Mouse (Mus musculus) liver, embryonic 13.5 days (tissue): ENCODE measurements around the gene Osbpl10. TPM values are rescaled to one million over a fixed set of nuclear protein-coding genes. Genes with fewer than 3 reads are reported as not detected.

Experiments
- ATAC-seq: fragments of 200-750 bp; cut with Nextera tagmentation; 2 replicates; pipeline ENCODE4 v1.8.0; 2017; ENCODE audit warnings: low read depth, mild to moderate bottlenecking, moderate number of reproducible peaks, moderate library complexity
- DNase-seq: peaks from one replicate; pipeline ENCODE4 v3.0.0; 2022
- H3K27ac ChIP-seq: fragments of 300-500 bp; sonication (generic); 2 replicates; pipeline ENCODE4 v1.5.1; 2015; ENCODE audit warnings: moderate library complexity, mild to moderate bottlenecking, inconsistent platforms
- H3K27me3 ChIP-seq: fragments of 300-500 bp; sonication (generic); 2 replicates; pipeline ENCODE4 v1.6.1; 2015; ENCODE audit warnings: mild to moderate bottlenecking, inconsistent platforms
- H3K36me3 ChIP-seq: fragments of 300-500 bp; sonication (generic); 2 replicates; pipeline ENCODE4 v1.6.1; 2015; ENCODE audit warnings: mild to moderate bottlenecking, inconsistent platforms
- H3K4me1 ChIP-seq: fragments of 300-500 bp; sonication (generic); replicated peaks from 2 replicates; pipeline ENCODE4 v1.6.1; 2015; ENCODE audit warnings: inconsistent platforms
- H3K4me2 ChIP-seq: fragments of 300-500 bp; sonication (generic); 2 replicates; pipeline ENCODE4 v1.6.1; 2015; ENCODE audit warnings: inconsistent platforms, mild to moderate bottlenecking, moderate library complexity
- H3K4me3 ChIP-seq: fragments of 300-500 bp; sonication (generic); replicated peaks from 2 replicates; pipeline ENCODE4 v1.5.1; 2015; ENCODE audit warnings: mild to moderate bottlenecking, inconsistent platforms
- H3K9ac ChIP-seq: fragments of 300-500 bp; sonication (generic); 2 replicates; pipeline ENCODE4 v1.6.1; 2015; ENCODE audit warnings: mild to moderate bottlenecking, inconsistent platforms
- H3K9me3 ChIP-seq: fragments of 300-500 bp; sonication (generic); replicated peaks from 2 replicates; pipeline ENCODE4 v1.6.1; 2016; ENCODE audit warnings: inconsistent platforms
- WGBS: fragments of 180-500 bp; shearing (Covaris S2); methylation state at CpG from one replicate; pipeline ENCODE4 v1.1.7; 2015; ENCODE audit not compliant: insufficient replicate concordance; 5-methylcytosine and 5-hydroxymethylcytosine counted together
- polyA plus RNA-seq: library from polyadenylated mRNA; unstranded; fragments of >200 nt; fragmentation: Nextera tagmentation; extraction: Ambion mirVana; gene quantifications from 2 replicates; pipeline ENCODE4 v1.2.1, GENCODE M21; 2015

Gene Osbpl10
- polyA plus RNA-seq, 1 experiment from 2014 or later: 0.32 TPM

GRCm38 (mm10) chr9:115049981-115050720 lies 71.8 kb downstream of the Osbpl10 start:
- Histone ChIP-seq H3K36me3 (no peaks in the 10 kb centered on the region), H3K4me1 (no peaks in the 10 kb centered on the region), H3K27me3 (no peaks in the 10 kb centered on the region), H3K4me2 (no peak overlapping the region), H3K27ac (no peak overlapping the region), H3K9me3 (no peaks in the 10 kb centered on the region), H3K9ac (no peak overlapping the region), H3K4me3 (no peak overlapping the region)
- WGBS: 62% methylated on average over 13 of the region's 13 CpGs
- DNase-seq (no peak), ATAC-seq (no peak)

- DNase-seq (no peak), ATAC-seq (no peak)
- Histone ChIP-seq H3K27ac (no peak overlapping the region), H3K36me3 (no peaks in the 10 kb centered on the region), H3K4me3 (no peak overlapping the region), H3K9ac (no peak overlapping the region), H3K4me1 (no peaks in the 10 kb centered on the region), H3K27me3 (no peaks in the 10 kb centered on the region), H3K9me3 (no peaks in the 10 kb centered on the region), H3K4me2 (no peak overlapping the region)
- 66% methylated on average over 3 of the region's 3 CpGs for WGBS
Observed at GRCm38 (mm10) chr9:115051976-115052375, 73.6 kb downstream of the Osbpl10 start.

- H3K27ac ChIP-seq: no peak overlapping the region
Observed at GRCm38 (mm10) chr9:115053779-115054178, 75.4 kb downstream of the Osbpl10 start.

GRCm38 (mm10) chr9:115055041-115055830 lies 76.9 kb downstream of the Osbpl10 start:
- no peak for ATAC-seq
- H3K4me2 ChIP-seq: no peak overlapping the region

More at GRCm38 (mm10) chr9:115053779-115054178, 75.4 kb downstream of the Osbpl10 start:
- no peaks in the 10 kb centered on the region for H3K36me3 ChIP-seq
- no peak overlapping the region for H3K4me2 ChIP-seq
- no peaks in the 10 kb centered on the region for H3K4me1 ChIP-seq
- DNase-seq (no peak), ATAC-seq (no peak)
- no peak overlapping the region for H3K9ac ChIP-seq
- H3K9me3 ChIP-seq: no peaks in the 10 kb centered on the region
- H3K27me3 ChIP-seq: no peaks in the 10 kb centered on the region
- 84% methylated on average over 14 of the region's 14 CpGs for WGBS
- no peak overlapping the region for H3K4me3 ChIP-seq

GRCm38 (mm10) chr9:115058806-115059205 lies 80.4 kb downstream of the Osbpl10 start:
- no peak overlapping the region for H3K4me2 ChIP-seq
- 61% methylated on average over 5 of the region's 5 CpGs for WGBS
- ATAC-seq (no peak), DNase-seq (no peak)
- H3K27ac ChIP-seq: no peak overlapping the region
- no peak overlapping the region for H3K4me3 ChIP-seq
- no peaks in the 10 kb centered on the region for H3K27me3 ChIP-seq
- H3K9ac ChIP-seq: no peak overlapping the region
- H3K4me1 ChIP-seq: no peaks in the 10 kb centered on the region
- no peaks in the 10 kb centered on the region for H3K9me3 ChIP-seq
- H3K36me3 ChIP-seq: no peaks in the 10 kb centered on the region

More at GRCm38 (mm10) chr9:115055041-115055830, 76.9 kb downstream of the Osbpl10 start:
- no peaks in the 10 kb centered on the region for H3K4me1 ChIP-seq
- no peaks in the 10 kb centered on the region for H3K36me3 ChIP-seq
- WGBS: 64% methylated on average over 8 of the region's 8 CpGs
- no peak overlapping the region for H3K9ac ChIP-seq
- no peak overlapping the region for H3K27ac ChIP-seq
- H3K9me3 ChIP-seq: no peaks in the 10 kb centered on the region
- no peak for DNase-seq
- no peaks in the 10 kb centered on the region for H3K27me3 ChIP-seq
- no peak overlapping the region for H3K4me3 ChIP-seq

GRCm38 (mm10) chr9:115064834-115065233 lies 86.5 kb downstream of the Osbpl10 start:
- 50% methylated on average over 1 of the region's 1 CpGs for WGBS
- H3K4me3 ChIP-seq: no peak overlapping the region
- no peaks in the 10 kb centered on the region for H3K4me1 ChIP-seq
- H3K9me3 ChIP-seq: no peaks in the 10 kb centered on the region
- ATAC-seq: no peak
- no peak for DNase-seq
- H3K36me3 ChIP-seq: no peaks in the 10 kb centered on the region
- H3K27me3 ChIP-seq: no peaks in the 10 kb centered on the region
- no peak overlapping the region for H3K9ac ChIP-seq
- no peak overlapping the region for H3K27ac ChIP-seq
- H3K4me2 ChIP-seq: no peak overlapping the region

GRCm38 (mm10) chr9:115067071-115067470 lies 88.7 kb downstream of the Osbpl10 start:
- ATAC-seq (no peak), DNase-seq (no peak)
- no peaks in the 10 kb centered on the region for H3K9me3 ChIP-seq
- 58% methylated on average over 8 of the region's 9 CpGs for WGBS
- no peaks in the 10 kb centered on the region for H3K36me3 ChIP-seq
- H3K9ac ChIP-seq: no peak overlapping the region
- H3K4me2 ChIP-seq: no peak overlapping the region
- no peak overlapping the region for H3K4me3 ChIP-seq
- H3K27ac ChIP-seq: no peak overlapping the region
- H3K4me1 ChIP-seq: no peaks in the 10 kb centered on the region
- H3K27me3 ChIP-seq: no peaks in the 10 kb centered on the region

GRCm38 (mm10) chr9:115075191-115075590 lies 96.8 kb downstream of the Osbpl10 start:
- no peaks in the 10 kb centered on the region for H3K36me3 ChIP-seq
- no peak overlapping the region for H3K27ac ChIP-seq
- H3K4me1 ChIP-seq: no peaks in the 10 kb centered on the region
- ATAC-seq (no peak), DNase-seq (no peak)
- WGBS: 62% methylated on average over 4 of the region's 4 CpGs
- no peaks in the 10 kb centered on the region for H3K27me3 ChIP-seq
- H3K9ac ChIP-seq: no peak overlapping the region
- H3K4me3 ChIP-seq: no peak overlapping the region
- H3K9me3 ChIP-seq: no peaks in the 10 kb centered on the region; the same call in 1 of the 2 replicates
- no peak overlapping the region for H3K4me2 ChIP-seq

- ATAC-seq (0 out of 2 replicates have a peak, but pooled peaks have one; percentile 26), DNase-seq (peak; percentile 25)
- WGBS: 45% methylated on average over 17 of the region's 17 CpGs
- no peaks in the 10 kb centered on the region for H3K27me3 ChIP-seq
- no peak overlapping the region for H3K4me3 ChIP-seq
- H3K27ac ChIP-seq: no peak overlapping the region
- H3K4me2 ChIP-seq: no peak overlapping the region
- no peaks in the 10 kb centered on the region for H3K36me3 ChIP-seq
- H3K9ac ChIP-seq: no peak overlapping the region
- H3K9me3 ChIP-seq: no peaks in the 10 kb centered on the region
- no peaks in the 10 kb centered on the region for H3K4me1 ChIP-seq
Observed at GRCm38 (mm10) chr9:115088295-115088993, 110.1 kb downstream of the Osbpl10 start.

- no peak overlapping the region for H3K4me3 ChIP-seq
- H3K27me3 ChIP-seq: no peaks in the 10 kb centered on the region
- DNase-seq (no peak), ATAC-seq (no peak)
- H3K27ac ChIP-seq: no peak overlapping the region
- 59% methylated on average over 5 of the region's 5 CpGs for WGBS
- no peak overlapping the region for H3K9ac ChIP-seq
- no peaks in the 10 kb centered on the region for H3K36me3 ChIP-seq
- no peaks in the 10 kb centered on the region for H3K4me1 ChIP-seq
- H3K4me2 ChIP-seq: no peak overlapping the region
- no peaks in the 10 kb centered on the region for H3K9me3 ChIP-seq
Observed at GRCm38 (mm10) chr9:115089644-115090043, 111.3 kb downstream of the Osbpl10 start.

- DNase-seq (no peak), ATAC-seq (no peak)
- Histone ChIP-seq H3K9me3 (no peaks in the 10 kb centered on the region), H3K27me3 (no peaks in the 10 kb centered on the region), H3K36me3 (no peaks in the 10 kb centered on the region), H3K27ac (no peak overlapping the region), H3K4me2 (no peak overlapping the region), H3K4me1 (no peaks in the 10 kb centered on the region), H3K9ac (no peak overlapping the region), H3K4me3 (no peak overlapping the region)
- WGBS: 55% methylated on average over 10 of the region's 10 CpGs
Observed at GRCm38 (mm10) chr9:115096481-115096880, 118.1 kb downstream of the Osbpl10 start.
